Mouse (Mus musculus) limb, embryonic 11.5 days (tissue): ENCODE results near the gene Cfc1. TPM values are rescaled to one million over a fixed set of nuclear protein-coding genes. Genes with fewer than 3 reads are reported as not detected.

Experiments
- ATAC-seq: fragments of 200-750 bp; cut with Nextera tagmentation; 2 replicates; pipeline ENCODE4 v1.8.0; 2017; ENCODE audit warnings: low read depth; ENCODE audit not compliant: insufficient number of reproducible peaks, low FRiP score, low TSS enrichment
- DNase-seq: peaks from one replicate; pipeline ENCODE4 v3.0.0-alpha.2; 2015; ENCODE audit warnings: low spot score
- H3K27ac ChIP-seq: fragments of 300-500 bp; sonication (generic); replicated peaks from 2 replicates; pipeline ENCODE4 v1.5.1; 2014; ENCODE audit warnings: low read depth, mild to moderate bottlenecking, low read length
- H3K27me3 ChIP-seq: fragments of 300-500 bp; sonication (generic); 2 replicates; pipeline ENCODE4 v1.6.1; 2014; ENCODE audit warnings: mild to moderate bottlenecking, low read length, mixed read lengths; ENCODE audit not compliant: control insufficient read depth, insufficient read depth
- H3K36me3 ChIP-seq: fragments of 300-500 bp; sonication (generic); 2 replicates; pipeline ENCODE4 v1.6.1; 2014; ENCODE audit warnings: mild to moderate bottlenecking, low read length, moderate library complexity, mixed read lengths; ENCODE audit not compliant: control insufficient read depth, insufficient read depth
- H3K4me1 ChIP-seq: fragments of 300-500 bp; sonication (generic); 2 replicates; pipeline ENCODE4 v1.6.1; 2014; ENCODE audit warnings: low read length, mixed read lengths; ENCODE audit not compliant: control insufficient read depth, insufficient read depth
- H3K4me2 ChIP-seq: fragments of 300-500 bp; sonication (generic); 2 replicates; pipeline ENCODE4 v1.6.1; 2014; ENCODE audit warnings: low read depth, mild to moderate bottlenecking, moderate library complexity; ENCODE audit not compliant: severe bottlenecking
- H3K4me3 ChIP-seq: fragments of 300-500 bp; sonication (generic); 2 replicates; pipeline ENCODE4 v1.5.1; 2014; ENCODE audit warnings: low read depth, low read length
- H3K9ac ChIP-seq: fragments of 300-500 bp; sonication (generic); 2 replicates; pipeline ENCODE4 v1.6.1; 2014; ENCODE audit warnings: mild to moderate bottlenecking, low read length
- H3K9me3 ChIP-seq: fragments of 300-500 bp; sonication (generic); 2 replicates; pipeline ENCODE4 v1.6.1; 2016; ENCODE audit warnings: low read length; ENCODE audit not compliant: control insufficient read depth
- WGBS: fragments of 180-500 bp; shearing (Covaris S2); extraction: QIAGEN DNeasy Blood & Tissue Kit; methylation state at CpG from one replicate; pipeline ENCODE4 v1.1.7; 2014; 5-methylcytosine and 5-hydroxymethylcytosine counted together
- polyA plus RNA-seq: library from polyadenylated mRNA; unstranded; fragments of >200 nt; fragmentation: Nextera tagmentation; extraction: Ambion mirVana; gene quantifications from 2 replicates; pipeline ENCODE4 v1.2.1, GENCODE M21; 2014

Cfc1 gene
- polyA plus RNA-seq, 1 experiment from 2014 or later = not detected

GRCm38 (mm10) chr1:34564383-34565045 is 29.1 kb downstream of the Cfc1 start:
- Histone ChIP-seq H3K27me3 (no peaks in the 10 kb centered on the region), H3K27ac (no peak overlapping the region), H3K4me3 (no peak overlapping the region), H3K9ac (no peak overlapping the region), H3K4me2 (no peak overlapping the region), H3K36me3 (no peaks in the 10 kb centered on the region), H3K4me1 (no peaks in the 10 kb centered on the region), H3K9me3 (no peaks in the 10 kb centered on the region)
- 76% methylated on average over 8 of the region's 8 CpGs for WGBS
- ATAC-seq (no peak), DNase-seq (no peak)

DNA sequence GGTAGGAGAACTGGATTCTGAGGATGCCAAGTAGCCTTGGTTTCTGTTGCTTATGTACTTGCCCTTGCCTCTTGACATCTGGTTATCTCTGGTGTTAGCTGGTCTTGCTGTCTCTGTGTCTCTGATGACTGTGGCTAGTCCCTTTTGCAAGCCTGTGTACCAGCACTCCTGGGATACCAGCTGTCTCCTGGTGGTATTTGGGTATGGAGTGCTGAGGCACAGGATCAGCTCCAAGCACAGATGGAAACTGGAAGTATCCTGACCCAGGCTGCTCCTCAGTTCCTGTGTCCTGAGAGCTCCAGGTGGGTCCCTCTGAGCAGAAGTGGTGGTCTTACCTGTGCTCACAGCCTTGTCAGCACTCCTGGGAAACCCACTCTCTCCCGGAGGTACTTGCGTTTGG is 32.7 kb downstream of the Cfc1 start:
- WGBS = 96% methylated on average over 2 of the region's 2 CpGs
- Histone ChIP-seq H3K9me3 (no peaks in the 10 kb centered on the region), H3K27ac (no peak overlapping the region), H3K36me3 (no peaks in the 10 kb centered on the region), H3K4me1 (no peaks in the 10 kb centered on the region), H3K27me3 (no peaks in the 10 kb centered on the region), H3K9ac (no peak overlapping the region), H3K4me3 (no peak overlapping the region), H3K4me2 (no peak overlapping the region)
- DNase-seq (no peak), ATAC-seq (no peak)

GRCm38 (mm10) chr1:34569876-34570275 is 34.4 kb downstream of the Cfc1 start:
- no peaks in the 10 kb centered on the region for H3K36me3 ChIP-seq
- no peak overlapping the region for H3K27ac ChIP-seq
- no peak overlapping the region for H3K4me2 ChIP-seq
- H3K9me3 ChIP-seq = no peaks in the 10 kb centered on the region
- no peak for DNase-seq
- WGBS = 89% methylated on average over 2 of the region's 2 CpGs
- H3K4me1 ChIP-seq = no peaks in the 10 kb centered on the region
- H3K27me3 ChIP-seq = no peaks in the 10 kb centered on the region
- no peak for ATAC-seq
- no peak overlapping the region for H3K9ac ChIP-seq
- no peak overlapping the region for H3K4me3 ChIP-seq

DNA sequence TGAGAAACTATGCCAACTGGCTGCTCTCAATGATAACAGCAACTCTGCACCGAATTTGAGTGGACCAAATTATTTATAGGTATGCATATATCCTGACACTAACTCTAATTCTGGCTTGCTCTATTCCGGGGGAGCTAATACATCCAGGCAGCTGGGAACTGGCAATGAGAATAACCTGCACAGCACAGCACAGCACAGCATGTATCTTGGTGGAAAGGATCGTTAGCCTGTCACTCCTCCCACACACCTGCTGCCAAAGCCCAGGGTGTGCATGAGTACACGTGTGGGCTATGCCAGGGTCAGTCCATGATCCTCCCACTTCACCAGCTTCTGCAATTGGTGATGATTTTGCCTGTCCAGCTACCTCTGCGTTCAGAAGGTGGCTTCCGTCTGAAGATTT is 36.0 kb downstream of the Cfc1 start:
- Histone ChIP-seq H3K4me1 (no peaks in the 10 kb centered on the region), H3K27ac (no peak overlapping the region), H3K9ac (no peak overlapping the region), H3K9me3 (no peaks in the 10 kb centered on the region), H3K4me2 (no peak overlapping the region), H3K36me3 (no peaks in the 10 kb centered on the region), H3K27me3 (no peaks in the 10 kb centered on the region), H3K4me3 (no peak overlapping the region)
- ATAC-seq = no peak
- 80% methylated on average over 6 of the region's 6 CpGs for WGBS
- no peak for DNase-seq

- Histone ChIP-seq H3K4me3 (no peak overlapping the region), H3K9ac (no peak overlapping the region), H3K9me3 (no peaks in the 10 kb centered on the region), H3K27me3 (no peaks in the 10 kb centered on the region; the same call in 1 of the 2 replicates), H3K27ac (no peak overlapping the region), H3K4me2 (no peak overlapping the region), H3K36me3 (no peaks in the 10 kb centered on the region), H3K4me1 (no peaks in the 10 kb centered on the region)
- 82% methylated on average over 6 of the region's 6 CpGs for WGBS
- DNase-seq (no peak), ATAC-seq (no peak)
These were observed 37.8 kb downstream of the Cfc1 start for GRCm38 (mm10) chr1:34573221-34573620.

DNA sequence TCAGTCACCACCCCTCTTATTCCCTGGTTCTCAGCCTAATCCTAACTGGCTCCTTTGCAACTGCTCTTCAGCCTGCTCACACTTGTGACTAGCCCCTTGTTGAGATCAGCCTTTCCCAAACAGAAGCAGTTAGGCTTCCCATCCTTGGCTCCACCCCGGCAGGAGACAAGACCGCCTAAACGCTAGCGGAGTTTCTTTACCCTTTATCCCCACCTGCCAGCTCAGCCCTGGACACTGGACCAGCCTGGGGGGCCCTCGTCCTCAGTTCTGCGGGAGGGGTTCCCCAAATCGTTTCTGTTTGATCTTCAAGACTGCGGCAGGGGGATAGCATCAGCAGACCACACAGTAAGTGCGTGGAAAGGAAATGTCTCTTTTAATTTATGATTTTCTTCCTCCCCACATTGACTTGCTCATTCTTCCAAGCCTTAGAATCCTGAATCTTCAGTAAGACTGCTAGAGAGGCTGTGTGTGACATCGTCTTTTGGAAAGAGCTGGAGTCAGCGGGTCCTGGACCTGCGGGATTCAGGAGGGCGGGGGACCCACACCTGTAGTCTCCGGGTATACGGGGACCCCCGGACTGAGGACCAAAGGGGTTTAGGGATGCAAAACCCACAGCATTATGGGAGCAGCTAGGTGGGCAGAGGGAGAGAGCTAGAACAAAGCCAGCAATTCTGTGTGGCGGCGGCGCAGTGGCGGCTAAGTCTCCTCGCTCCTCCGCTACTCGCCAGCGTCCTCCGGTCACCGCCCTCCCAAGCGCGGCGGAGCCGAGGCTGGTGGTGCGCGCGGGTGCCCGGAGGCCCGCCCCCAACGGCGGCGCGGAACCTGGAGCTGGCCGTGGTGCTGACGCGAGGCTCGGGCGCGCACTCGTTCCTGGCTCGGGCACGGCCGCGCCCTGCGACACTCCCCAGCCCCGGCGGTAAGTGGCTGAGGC is 43.7 kb downstream of the Cfc1 start, which contains the start of gene Amer3:
Gene Amer3, plus strand, starts transcription at position 807 of the 931 bp plus-strand sequence.
- DNase-seq = peak; percentile 92
- H3K9me3 ChIP-seq = no peaks in the 10 kb centered on the region
- peak within 1 kb of the TSS; percentile 68 for H3K4me2 ChIP-seq
- WGBS = 1% methylated on average over 51 of the region's 53 CpGs
- H3K4me3 ChIP-seq = peak within 1 kb of the TSS; percentile 29
- H3K27me3 ChIP-seq = peaks cover 17% of the 10 kb centered on the region
- H3K27ac ChIP-seq = no peak within 1 kb of the TSS
- peak; percentile 78 for ATAC-seq
- no peaks in the 10 kb centered on the region for H3K4me1 ChIP-seq
- 0 out of 2 replicates have a peak within 1 kb of the TSS, but pooled peaks have one; percentile 19 for H3K9ac ChIP-seq
- no peaks in the 10 kb centered on the region for H3K36me3 ChIP-seq

- peak overlapping the region; percentile 29 for H3K4me3 ChIP-seq
- DNase-seq (no peak), ATAC-seq (0 out of 2 replicates have a peak, but pooled peaks have one; percentile 21)
- WGBS = 2% methylated on average over 18 of the region's 18 CpGs
- peaks cover 17% of the 10 kb centered on the region for H3K27me3 ChIP-seq
- no peaks in the 10 kb centered on the region for H3K36me3 ChIP-seq
- no peak overlapping the region for H3K9ac ChIP-seq
- no peaks in the 10 kb centered on the region for H3K4me1 ChIP-seq
- peak overlapping the region; percentile 68 for H3K4me2 ChIP-seq
- H3K27ac ChIP-seq = no peak overlapping the region
- no peaks in the 10 kb centered on the region for H3K9me3 ChIP-seq
These were observed 44.4 kb downstream of the Cfc1 start for GRCm38 (mm10) chr1:34579782-34580356.

DNA sequence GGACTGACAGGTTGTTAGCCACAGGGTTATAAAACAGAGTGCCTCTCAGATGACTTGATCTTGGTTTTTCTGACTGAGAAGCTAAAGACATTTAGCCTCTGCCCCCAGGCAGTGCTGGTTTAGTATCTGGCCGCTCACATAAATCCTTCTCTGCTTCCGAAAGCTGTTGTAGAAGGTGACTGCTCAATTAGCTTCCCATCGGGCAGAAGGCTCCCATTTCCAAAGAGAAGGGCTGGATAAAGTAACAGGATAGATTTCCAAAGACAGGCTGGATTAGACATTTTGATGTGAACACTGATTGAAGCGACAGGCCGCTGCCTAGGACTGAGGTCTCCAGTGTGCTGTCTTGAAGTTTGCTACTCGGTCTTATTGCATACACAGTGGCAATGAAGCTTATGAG is 46.8 kb downstream of the Cfc1 start:
- Histone ChIP-seq H3K27ac (no peak overlapping the region), H3K9ac (no peak overlapping the region), H3K36me3 (no peaks in the 10 kb centered on the region), H3K4me3 (no peak overlapping the region), H3K27me3 (peaks cover 17% of the 10 kb centered on the region), H3K9me3 (no peaks in the 10 kb centered on the region), H3K4me1 (no peaks in the 10 kb centered on the region), H3K4me2 (no peak overlapping the region)
- DNase-seq (no peak), ATAC-seq (no peak)
- WGBS = 60% methylated on average over 6 of the region's 6 CpGs
